Mouse (Mus musculus) thymus, adult 2 months (tissue): ENCODE measurements at regions not wholly inside any gene's neighbourhood (a gene's known extent, or its start where the extent isn't known, plus 50 kb on each side); places are given as distances from the start of the nearest gene placed in this dataset.

Experiments used
- CTCF ChIP-seq: fragments of 200-500 bp; IDR thresholded peaks from 2 replicates; pipeline ENCODE4 v1.5.1; 2012; ENCODE audit warnings: mild to moderate bottlenecking, control low read depth, low read length, moderate library complexity, borderline replicate concordance; ENCODE audit not compliant: control insufficient read depth, poor library complexity, insufficient read depth; ENCODE audit errors: extremely low read depth
- POLR2A ChIP-seq: fragments of 200-500 bp; IDR thresholded peaks from 2 replicates; pipeline ENCODE4 v1.6.1; 2012; ENCODE audit warnings: mild to moderate bottlenecking, low read length, control low read depth, moderate library complexity; ENCODE audit not compliant: control insufficient read depth, poor library complexity, insufficient read depth; ENCODE audit errors: extremely low read depth

- TF ChIP-seq POLR2A: no peak
- TF ChIP-seq CTCF: no peak
These were observed 198.2 kb upstream of the Tgfbr2 start for GRCm38 (mm10) chr9:116373396-116373795.
